Mouse (Mus musculus) embryonic fibroblast, embryonic 13.5 days (primary cell): ENCODE measurements around the gene Abhd12.

ENCODE experiments used
- CTCF ChIP-seq: IDR thresholded peaks from 2 replicates; pipeline ENCODE4 v1.5.1; 2011; ENCODE audit warnings: mild to moderate bottlenecking, control low read depth, low read length, moderate library complexity, borderline replicate concordance; ENCODE audit not compliant: insufficient read depth
- POLR2A ChIP-seq: IDR thresholded peaks from 2 replicates; pipeline ENCODE4 v1.6.1; 2011; ENCODE audit warnings: low read depth, mild to moderate bottlenecking, control low read depth, low read length, moderate library complexity

DNA sequence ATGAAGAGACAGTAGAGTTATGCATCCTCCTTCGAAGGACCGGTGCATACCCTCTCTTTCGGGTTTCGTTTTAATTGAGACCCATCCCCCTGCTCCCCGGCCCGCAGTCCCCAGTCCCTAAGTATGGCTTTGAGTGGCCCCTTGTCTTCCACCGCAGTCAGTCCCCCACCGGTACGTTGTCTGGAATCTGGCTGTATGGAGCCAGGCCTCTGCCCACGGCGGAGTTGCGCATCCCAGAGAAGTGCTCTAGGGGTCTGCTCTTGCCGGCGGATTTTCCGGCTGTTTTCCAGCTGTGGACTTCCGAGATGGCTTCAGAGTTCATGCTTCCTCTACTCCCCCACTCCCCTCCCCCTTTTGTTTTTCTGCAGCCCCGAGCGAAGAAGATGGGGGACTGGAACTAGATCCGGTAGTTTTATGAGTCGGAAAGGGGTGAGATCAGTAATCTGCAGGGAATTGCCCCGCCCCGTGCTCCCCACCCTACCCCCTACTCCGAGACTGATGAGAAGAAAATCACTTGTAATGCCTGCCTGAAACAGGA lies 117.2 kb downstream of the Abhd12 start:
- TF ChIP-seq CTCF (no peak), POLR2A (no peak)
